Mouse (Mus musculus): ENCODE results near the gene Olfr1392.

Olfr1392 gene

DNA sequence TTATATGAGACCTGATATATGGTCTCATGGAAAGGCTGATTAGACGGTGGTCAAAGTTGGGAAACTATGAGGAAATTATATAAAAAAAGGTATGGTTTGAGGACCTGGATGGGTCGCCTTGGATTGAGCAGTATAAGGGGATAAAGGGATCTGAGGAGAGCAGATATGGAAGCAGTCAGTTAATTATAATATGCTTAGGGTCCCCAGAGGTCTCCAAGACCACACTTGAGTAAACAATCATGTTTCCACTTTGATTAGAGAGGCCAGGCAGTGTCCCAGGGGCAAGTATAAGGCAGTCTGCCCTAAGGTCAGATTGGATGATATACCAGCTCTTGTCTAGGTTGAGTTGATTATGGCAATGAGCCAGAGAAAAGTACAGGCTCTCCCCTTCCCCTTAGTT lies 37.4 kb downstream of the Olfr1392 start, which contains the start of gene Olfr1391:
Olfr1391 (plus strand) TSS at position 301 of the 400 bp plus-strand sequence.
- DNase-seq (ENCODE audit: low spot score), result no peak

- DNase-seq (ENCODE audit: low spot score), result no peak
These were observed 41.6 kb downstream of the Olfr1392 start for GRCm38 (mm10) chr11:49326726-49327125.

DNA sequence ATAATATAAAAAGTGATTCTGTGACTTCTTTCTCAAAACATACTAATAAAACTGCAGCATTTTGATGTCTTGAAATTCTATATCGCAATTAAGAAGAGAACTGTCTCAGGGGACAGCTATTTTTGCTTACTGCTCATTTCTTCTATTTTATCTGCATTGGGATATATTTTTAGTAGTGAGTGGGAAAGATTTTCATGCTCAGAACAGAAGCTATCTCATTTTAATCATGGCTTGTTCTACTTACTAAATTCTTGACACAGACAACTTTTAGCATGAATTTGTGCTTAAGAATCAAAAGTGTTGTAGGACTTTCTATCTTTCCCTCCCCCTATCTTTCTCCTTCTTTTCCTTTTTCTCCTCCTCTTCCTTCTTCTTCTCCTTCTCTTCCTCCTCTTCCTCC lies 44.6 kb downstream of the Olfr1392 start:
- DNase-seq (ENCODE audit: low spot score), result no peak

DNA sequence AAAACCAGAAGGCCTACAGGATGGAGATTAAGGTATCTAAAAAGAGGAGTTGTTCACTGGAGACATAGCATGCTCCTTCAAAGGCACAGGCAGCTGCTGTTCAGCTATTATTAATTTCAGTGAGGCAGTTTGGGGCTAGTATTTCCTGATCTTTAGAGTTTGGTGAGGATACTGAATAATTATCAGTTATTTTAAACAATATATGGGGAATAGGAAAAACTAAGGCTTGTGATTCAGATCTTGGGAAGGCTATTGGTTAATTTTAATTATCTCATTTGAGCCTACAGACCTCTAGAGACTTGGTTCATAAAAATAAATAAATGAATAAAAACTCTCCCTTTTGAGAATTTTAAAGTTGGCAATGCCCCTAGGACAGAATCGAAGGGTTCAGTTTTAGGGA lies 49.8 kb downstream of the Olfr1392 start, which contains the start of gene Olfr1390:
Olfr1390 (plus strand) TSS at position 301 of the 400 bp plus-strand sequence.
- DNase-seq (ENCODE audit: low spot score), result no peak

- no peak for DNase-seq (ENCODE audit: low spot score)
These were observed 52.2 kb downstream of the Olfr1392 start for GRCm38 (mm10) chr11:49337150-49337832.
